In genomic region chr16:4781524-4782196, GRCm38 (mm10) we compare ENCODE assay signal across 9 mouse cellular contexts. TPM values are rescaled to one million over a fixed set of nuclear protein-coding genes. Genes with fewer than 3 reads are reported as not detected.
DNase-seq lines count a peak whose midpoint lies in the region; ATAC-seq and TF ChIP-seq lines count a peak whose summit lies in the region.
"Had no signal": no experiment of that assay in that cellular context is flagged by ENCODE, and none has a peak within 500 bp of the region (broad histone marks: within the 10 kb centered on the region; RNA-seq: fewer than 3 reads in every experiment).

No protein-coding gene starts in this region.

- peak; percentile 44; the same call in 1 of the 2 replicates for ATAC-seq in heart, embryonic 14.5 days (ENCODE audit: insufficient number of reproducible peaks, insufficient read depth, low FRiP score, low read depth)
- ATAC-seq in activated CD4-positive, CD25-positive, alpha-beta regulatory T cell, adult 4 months, result no peak

- TF ChIP-seq POLR2A in olfactory bulb, adult 2 months (IDR thresholded peaks at IDR 0.05; ENCODE audit: insufficient read depth, low read depth, low read length), result no peak

- peak; percentile 54 for DNase-seq in 3134 (ENCODE audit: extremely low read depth, insufficient read length, low spot score)
- DNase-seq in MN1 (ENCODE audit: low spot score), result peak; percentile 26
- peak; percentile 37 to 65 for DNase-seq in cerebellum, postnatal 4 days (ENCODE audit: low spot score in 2 of 2)
- peak; percentile 64 to 67 for DNase-seq in layer of hippocampus, adult 2 months (ENCODE audit: low spot score in 2 of 2)
- DNase-seq in embryo, embryonic 10 days (ENCODE audit: low spot score), result no peak

- no peak for TF ChIP-seq CTCF in layer of hippocampus, adult 2 months (conservative IDR thresholded peaks at IDR 0.05)
- no peak for TF ChIP-seq CTCF in olfactory bulb, adult 2 months (IDR thresholded peaks at IDR 0.05; ENCODE audit: insufficient read depth, low read depth, low read length)

- peak overlapping the region; percentile 47 for H3K9ac ChIP-seq in heart, embryonic 14.5 days (ENCODE audit: low read length)

- H3K27me3 ChIP-seq in heart, embryonic 14.5 days (ENCODE audit: control insufficient read depth, insufficient read depth, low read length), result no peaks in the 10 kb centered on the region

- peaks cover 28 to 76% of the 10 kb centered on the region in 2 experiments for H3K4me1 ChIP-seq in heart, embryonic 14.5 days (ENCODE audit: control insufficient read depth in 2 of 2, insufficient read depth in 2 of 2, low read length in 2 of 2)
- peaks cover 21% of the 10 kb centered on the region for H3K4me1 ChIP-seq in olfactory bulb, adult 2 months (ENCODE audit: control insufficient read depth, insufficient read depth, low read length)

- peak overlapping the region; percentile 40 for H3K4me2 ChIP-seq in heart, embryonic 14.5 days (ENCODE audit: low read length)

- H3K4me3 ChIP-seq in heart, embryonic 14.5 days (ENCODE audit: control insufficient read depth in 1 of 2, insufficient read depth in 1 of 2, low read depth in 1 of 2, low read length in 2 of 2), result peak overlapping the region in 1 of 2 experiments; percentile 2; a peak in 1 of 4 replicates
- H3K4me3 ChIP-seq in layer of hippocampus, adult 2 months, result 0 out of 2 replicates have a peak overlapping the region, but pooled peaks have one; percentile 13
- H3K4me3 ChIP-seq in olfactory bulb, adult 2 months (ENCODE audit: insufficient read depth, low read depth, low read length), result no peak overlapping the region

- peaks cover 24% of the 10 kb centered on the region for H3K36me3 ChIP-seq in heart, embryonic 14.5 days (ENCODE audit: control insufficient read depth, insufficient read depth, low read length)

- no peaks in the 10 kb centered on the region for H3K9me3 ChIP-seq in heart, embryonic 14.5 days (ENCODE audit: control insufficient read depth, low read length)

- H3K27ac ChIP-seq in heart, embryonic 14.5 days (replicated peaks in 1 of 2; ENCODE audit: control insufficient read depth in 1 of 2, insufficient read depth in 1 of 2, low read depth in 2 of 2, low read length in 2 of 2), result peak overlapping the region; percentile 90 to 94
- peak overlapping the region; percentile 100 for H3K27ac ChIP-seq in layer of hippocampus, adult 2 months
- H3K27ac ChIP-seq in olfactory bulb, adult 2 months (ENCODE audit: insufficient read depth, low read depth, low read length), result peak overlapping the region; percentile 47

- WGBS in heart, embryonic 14.5 days, result 18% methylated on average over 5 of the region's 5 CpGs
- 29% methylated on average over 5 of the region's 5 CpGs for WGBS in olfactory bulb, adult 2 months

RNA-seq across cellular contexts. Expression of gene Cdip1, which starts 8.4 kb away (rescaled TPM):
- polyA plus RNA-seq in heart, embryonic 14.5 days (2014; fragmentation: Nextera tagmentation; extraction: Ambion mirVana), result 121 and 135 TPM in 2 replicates
- total RNA-seq in layer of hippocampus, adult 2 months (2021), result 100 to 1,000 TPM; 230 to 241 TPM
- polyA plus RNA-seq in olfactory bulb, adult 2 months (2012; ENCODE audit: insufficient read depth, insufficient read length, low replicate concordance, missing spikeins), result 128 TPM in 1 of 2 replicates, not detected in the other
- polyA plus RNA-seq in activated CD4-positive, CD25-positive, alpha-beta regulatory T cell, adult 4 months (2017; shearing (Covaris generic)), result 10 to 100 TPM; 27.3 to 27.6 TPM

RNA-seq across cellular contexts. Expression of gene 4930562C15Rik, which starts 53.6 kb away (rescaled TPM):
- polyA plus RNA-seq in heart, embryonic 14.5 days (2014; fragmentation: Nextera tagmentation; extraction: Ambion mirVana), result 0.28 and 0.58 TPM in 2 replicates
- not detected for total RNA-seq in layer of hippocampus, adult 2 months (2021)
- polyA plus RNA-seq in olfactory bulb, adult 2 months (2012; ENCODE audit: insufficient read depth, insufficient read length, low replicate concordance, missing spikeins), result not detected in 2 replicates
- polyA plus RNA-seq in activated CD4-positive, CD25-positive, alpha-beta regulatory T cell, adult 4 months (2017; shearing (Covaris generic)), result 1 to 10 TPM in 1 of 2 experiments, under 1 TPM in 1; 0.88 to 1.4 TPM
- total RNA-seq: layer of hippocampus, adult 8-10 months had no signal

RNA-seq across cellular contexts. Expression of gene Hmox2, which starts 55.5 kb away (rescaled TPM):
- 87.1 and 103 TPM in 2 replicates for polyA plus RNA-seq in heart, embryonic 14.5 days (2014; fragmentation: Nextera tagmentation; extraction: Ambion mirVana)
- total RNA-seq in layer of hippocampus, adult 2 months (2021), result 10 to 100 TPM; 91.8 to 92.0 TPM
- not detected in 2 replicates for polyA plus RNA-seq in olfactory bulb, adult 2 months (2012; ENCODE audit: insufficient read depth, insufficient read length, low replicate concordance, missing spikeins)
- polyA plus RNA-seq in activated CD4-positive, CD25-positive, alpha-beta regulatory T cell, adult 4 months (2017; shearing (Covaris generic)), result 100 to 1,000 TPM; 121 to 122 TPM

Comparison
In these comparisons a context has a peak if more than half of its experiments do, and no peak if none do; other contexts are left out.
1. H3K27ac ChIP-seq: peak in every context shown above with its lines; median percentile 100 in layer of hippocampus, adult 2 months; 92 in heart, embryonic 14.5 days; 47 in olfactory bulb, adult 2 months.
2. RNA of gene Hmox2, which starts 55.5 kb away (polyA plus RNA-seq): 121 to 122 TPM in activated CD4-positive, CD25-positive, alpha-beta regulatory T cell, adult 4 months and 87.1 to 103 TPM in heart, embryonic 14.5 days; not detected in olfactory bulb, adult 2 months; every median in the first group is over 10 times any median in the second.